Mouse (Mus musculus) liver, embryonic 14.5 days (tissue): ENCODE measurements around the gene Tnfrsf1b.

Experiments
- CTCF ChIP-seq: IDR thresholded peaks from 2 replicates; pipeline ENCODE4 v1.5.1; 2016; ENCODE audit warnings: antibody characterized with exemption, low read depth, control low read depth
- EP300 ChIP-seq: IDR thresholded peaks from 2 replicates; pipeline ENCODE4 v1.6.1; 2016; ENCODE audit warnings: antibody characterized with exemption, low read depth

DNA sequence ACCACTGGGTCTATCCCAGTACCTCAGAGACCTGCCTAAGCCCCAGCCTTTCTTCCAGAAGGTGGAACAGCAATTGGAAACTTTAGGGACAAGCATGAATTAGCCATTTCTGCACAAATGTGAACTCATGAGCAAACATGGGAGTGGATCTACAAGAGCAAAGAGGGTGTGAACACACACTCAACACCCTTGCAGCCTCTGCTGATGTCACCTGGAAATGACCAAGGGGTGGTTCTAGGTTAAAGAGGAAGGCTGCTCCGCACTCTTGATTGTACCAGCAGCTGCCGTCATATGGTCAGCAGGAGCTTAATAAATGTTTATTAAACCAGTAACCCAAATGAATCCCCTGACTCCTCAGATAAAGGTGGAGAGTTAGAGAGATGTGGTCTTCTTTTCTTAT lies 16.0 kb downstream of the Tnfrsf1b start:
- TF ChIP-seq CTCF, result no peak
- TF ChIP-seq EP300, result no peak
